Mouse (Mus musculus): ENCODE results near the gene Capza2.

- TF ChIP-seq CTCF (IDR thresholded peaks at IDR 0.05; ENCODE audit: extremely low read depth, insufficient read depth, insufficient read length, insufficient replicate concordance) (no peak), POLR2A (IDR thresholded peaks at IDR 0.05; ENCODE audit: low read depth, low read length) (no peak)
Measured at GRCm38 (mm10) chr6:17595712-17596462, 40.1 kb upstream of the Capza2 start.
